Mouse (Mus musculus): Measurements from ENCODE around the gene Acp7. TPM values are rescaled to one million over a fixed set of nuclear protein-coding genes. Genes with fewer than 3 reads are reported as not detected.
A peak's percentile ranks its signal among the peaks of the same experiment; 100 is the strongest.
"Not testable (repeated sequence)": the region's sequence is repeated elsewhere in the genome, so short reads cannot be mapped to it uniquely, and the experiment has no call there.

The Acp7 gene
- total RNA-seq (2021): not detected

DNA sequence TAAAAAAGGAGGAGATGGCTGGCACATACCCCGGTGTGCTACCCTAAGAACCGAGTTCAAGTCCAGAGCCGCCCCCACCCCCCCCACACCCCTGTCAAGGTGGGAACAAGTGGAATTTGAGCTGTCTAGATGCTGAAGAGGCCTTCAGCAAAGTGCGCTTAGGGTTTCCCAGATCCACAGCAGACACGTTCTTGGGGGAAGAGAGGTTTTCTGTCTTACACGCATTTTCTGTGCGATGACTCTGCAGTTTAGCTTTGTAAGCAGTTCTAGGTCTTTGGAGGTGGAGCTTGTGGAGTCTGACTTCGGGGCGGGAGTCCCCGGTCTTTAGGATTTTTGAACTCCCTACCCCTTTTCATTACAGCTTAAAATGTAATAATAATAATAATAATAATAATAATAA lies at the start of gene Acp7:
Gene Acp7 (minus strand): TSS at position 260 of the 400 bp plus-strand sequence.
- intact Hi-C loops (cut with DNase I): no loop called here
- DNase-seq: no peak

DNA sequence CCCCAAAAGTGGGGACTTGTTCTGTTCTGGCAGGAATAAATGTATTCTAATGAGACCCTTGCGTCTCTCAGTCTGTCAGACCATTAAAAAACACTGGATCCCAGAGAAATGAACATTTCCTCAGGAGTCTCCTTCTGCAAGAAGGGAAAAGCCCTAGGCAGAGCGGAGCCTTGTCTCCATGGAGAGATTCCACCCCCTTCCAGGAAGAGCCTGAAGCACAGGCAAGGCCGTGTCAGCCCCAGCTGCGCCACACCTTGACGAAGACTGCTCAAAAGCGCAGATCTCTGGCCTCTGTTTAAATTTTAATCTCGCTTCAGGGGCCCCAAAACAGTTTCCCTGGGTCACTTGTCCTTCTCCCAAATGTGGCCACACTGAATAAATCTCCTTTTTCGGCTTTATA lies 46.5 kb upstream of the Acp7 start:
- intact Hi-C loops (cut with DNase I): loop anchor here (5.0 kb wide), 1 partner anchor 50 kb away; no protein-coding TSS in a partner anchor
- no peak for DNase-seq

DNA sequence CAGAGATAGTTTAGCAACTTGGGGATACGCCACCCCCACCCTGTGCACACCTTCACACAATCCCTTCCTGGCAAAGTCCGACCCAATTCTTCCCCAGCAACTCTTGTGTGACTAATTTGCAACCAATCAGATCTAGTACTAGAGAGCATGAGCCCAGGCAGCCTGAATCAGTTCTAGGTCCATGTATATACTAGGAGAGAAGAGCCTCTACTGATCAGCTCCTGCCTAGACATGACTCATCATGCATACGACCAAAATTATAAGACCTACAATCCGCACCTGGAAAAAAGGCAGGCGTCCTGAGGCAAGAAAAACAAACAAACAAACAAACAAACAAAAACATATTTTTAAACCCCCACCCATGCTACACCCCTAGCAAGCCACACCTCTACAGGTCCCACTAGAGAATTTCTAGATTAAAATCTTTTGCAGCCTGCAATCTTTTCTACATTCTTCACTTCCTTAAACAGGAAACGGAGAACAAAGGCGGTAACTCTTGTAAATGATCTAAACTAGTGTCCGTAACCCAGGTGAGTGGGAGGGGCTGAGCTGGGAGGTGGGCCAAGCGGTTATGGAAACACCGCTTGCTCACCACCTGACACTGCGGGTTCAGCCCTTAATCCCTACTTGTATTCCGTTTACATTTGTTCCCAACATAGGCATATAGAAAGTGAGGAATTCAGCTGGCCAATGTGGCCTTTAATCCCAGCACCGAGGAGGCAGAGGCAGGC lies 45.8 kb upstream of the Acp7 start:
- intact Hi-C loops (cut with DNase I): loop anchor here (5.0 kb wide), 1 partner anchor 50 kb away; no protein-coding TSS in a partner anchor
- no peak for DNase-seq

DNA sequence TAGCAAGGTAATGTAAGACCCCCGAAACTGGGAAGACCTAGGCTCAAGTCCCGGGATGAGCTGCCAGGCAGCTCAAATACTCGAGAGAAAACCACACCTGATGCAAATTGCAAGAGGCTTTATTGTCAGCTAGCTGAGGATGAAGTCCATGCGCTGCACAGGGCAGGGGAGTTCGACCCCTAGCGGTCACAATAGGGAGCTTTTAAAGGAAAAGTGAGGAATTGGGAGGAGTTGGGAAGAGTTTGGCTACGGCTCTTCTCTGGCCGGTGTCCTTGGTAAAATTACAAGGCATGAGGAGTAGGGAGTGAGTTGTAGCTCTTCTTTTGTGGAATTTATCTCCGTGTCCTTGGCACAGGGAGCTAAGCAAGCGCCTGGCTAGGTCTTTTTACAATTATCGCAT lies 44.6 kb upstream of the Acp7 start:
- intact Hi-C loops (cut with DNase I): loop anchor here (5.0 kb wide), 1 partner anchor 52 kb away; no protein-coding TSS in a partner anchor
- DNase-seq: peak; percentile 9 to 11

DNA sequence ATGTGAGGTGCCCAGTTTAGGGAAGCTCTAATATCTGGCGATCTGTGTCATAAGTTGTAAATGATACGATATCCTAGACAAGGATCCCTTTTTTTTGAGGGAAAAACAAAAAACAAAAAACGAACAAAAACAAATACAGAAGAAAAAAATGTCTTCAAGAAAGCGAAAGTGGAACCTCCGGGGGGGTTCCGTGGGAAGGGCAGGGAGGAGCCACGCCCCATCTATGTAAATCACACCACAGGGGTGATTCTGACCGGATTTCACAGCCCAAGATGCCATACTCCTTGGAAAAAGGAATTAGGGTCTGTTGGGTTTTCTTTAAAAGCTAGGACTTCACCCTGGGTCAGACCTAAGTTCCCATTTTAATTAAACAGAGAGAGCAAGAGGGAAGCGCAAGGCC lies 43.9 kb upstream of the Acp7 start:
- DNase-seq: no peak
- intact Hi-C loops (cut with DNase I): loop anchor here (5.0 kb wide), 1 partner anchor 52 kb away; no protein-coding TSS in a partner anchor

DNA sequence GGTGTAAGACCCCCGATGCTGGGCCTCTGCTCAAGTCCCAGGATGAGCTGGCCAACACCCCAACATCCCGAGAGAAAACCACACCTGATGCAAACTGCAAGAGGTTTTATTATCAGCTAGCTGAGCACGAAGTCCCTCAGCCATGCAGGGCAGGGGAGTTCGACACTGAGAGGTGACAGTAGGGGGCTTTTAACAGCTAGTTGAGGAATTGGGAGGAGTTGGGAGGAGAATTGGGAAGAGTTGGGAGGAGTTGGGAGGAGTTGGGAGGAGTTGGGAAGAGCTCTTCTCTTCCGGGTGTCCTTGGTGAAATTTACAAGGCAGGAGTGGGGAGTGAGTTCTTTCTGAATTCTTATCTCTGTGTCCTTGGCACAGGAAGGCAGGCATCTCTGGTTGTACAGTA lies 41.7 kb upstream of the Acp7 start:
- intact Hi-C loops (cut with DNase I): not testable (repeated sequence)

DNA sequence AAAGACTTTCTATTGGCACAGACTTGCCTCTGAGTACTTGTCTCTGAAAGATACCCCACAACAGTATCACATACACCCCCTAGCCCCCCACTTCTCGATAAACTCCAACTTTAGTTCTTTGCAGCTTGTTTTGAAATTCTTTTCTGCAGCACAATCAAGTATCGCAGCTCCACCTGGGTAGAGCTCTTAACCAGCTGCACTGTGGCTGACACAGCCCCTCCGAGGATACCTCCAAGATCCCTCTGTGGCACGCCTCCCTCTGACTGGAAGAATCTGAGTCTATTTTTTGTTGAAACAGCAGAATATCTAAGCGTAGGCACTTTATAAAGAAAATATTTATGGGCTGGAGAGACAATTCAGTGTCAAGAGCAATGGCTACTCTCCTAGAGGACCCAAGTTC lies 41.1 kb upstream of the Acp7 start:
- intact Hi-C loops (cut with DNase I): no loop called here
- DNase-seq: no peak

More for the DNA sequence above, 41.7 kb upstream of the Acp7 start:
- not testable (repeated sequence) for DNase-seq

DNA sequence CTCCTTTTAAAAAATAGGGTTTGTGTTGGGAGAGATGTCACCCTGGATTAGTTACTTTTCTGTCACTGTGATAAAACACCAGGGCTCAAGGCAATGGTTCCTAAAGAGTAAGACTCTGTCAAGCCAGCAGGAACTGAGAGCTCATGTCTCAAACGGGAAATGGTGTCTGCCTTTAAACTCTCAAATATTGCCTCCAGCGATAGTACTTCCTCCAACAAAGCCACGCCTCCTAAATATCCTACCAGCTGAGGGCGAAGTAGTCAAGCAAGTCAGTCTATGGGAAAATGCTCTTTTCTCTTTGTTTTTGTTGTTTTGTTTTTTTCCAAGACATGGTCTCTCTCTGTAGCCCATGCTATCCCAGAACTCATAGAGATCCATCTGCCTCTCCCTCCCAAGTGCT lies 40.0 kb upstream of the Acp7 start:
- DNase-seq: no peak
- intact Hi-C loops (cut with DNase I): no loop called here

DNA sequence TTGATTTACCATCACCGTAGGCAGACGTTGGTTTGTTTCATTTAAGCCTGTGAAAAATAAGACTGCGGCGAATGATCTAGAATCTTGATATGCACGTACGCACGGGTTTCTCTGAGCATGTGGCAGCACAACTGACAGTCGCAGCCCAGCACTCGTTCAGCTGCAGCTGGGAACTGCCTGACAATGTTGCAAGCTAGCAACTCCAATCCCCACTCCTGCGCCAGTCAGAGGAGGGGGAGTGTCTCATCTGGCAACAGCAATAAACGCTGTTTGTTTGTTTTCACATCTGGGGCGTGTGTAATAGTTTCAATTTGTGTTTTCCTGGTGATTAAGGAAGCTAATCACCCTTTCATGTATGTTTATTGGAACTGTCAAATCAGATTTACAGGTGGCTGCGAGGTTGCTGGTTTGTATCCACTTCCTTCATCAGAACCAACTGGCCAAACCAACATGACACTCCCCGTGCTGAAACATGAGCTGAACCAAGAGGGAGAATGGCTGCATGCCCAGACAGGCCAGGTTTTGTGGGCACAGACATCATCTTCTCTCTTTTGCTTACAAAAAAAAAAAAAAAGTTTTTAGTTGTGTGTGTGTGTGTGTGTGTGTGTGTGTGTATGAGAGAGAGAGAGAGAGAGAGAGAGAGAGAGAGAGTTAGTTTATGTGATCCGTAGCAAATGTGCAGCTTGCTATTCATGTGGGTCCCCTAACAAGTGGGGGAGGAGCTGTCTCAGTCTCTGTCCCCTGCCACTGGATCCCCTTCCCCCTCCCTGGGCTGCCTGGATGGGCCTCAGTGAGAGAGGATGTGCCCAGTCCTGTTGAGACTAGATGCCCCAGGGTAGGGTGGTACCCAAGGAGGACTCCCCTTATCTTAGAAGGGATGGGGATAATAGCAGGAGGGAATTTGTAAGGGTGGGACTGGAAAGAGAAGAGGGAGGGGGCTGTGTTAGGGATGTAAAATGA lies 34.8 kb upstream of the Acp7 start:
- intact Hi-C loops (cut with DNase I): no loop called here
- no peak for DNase-seq

DNA sequence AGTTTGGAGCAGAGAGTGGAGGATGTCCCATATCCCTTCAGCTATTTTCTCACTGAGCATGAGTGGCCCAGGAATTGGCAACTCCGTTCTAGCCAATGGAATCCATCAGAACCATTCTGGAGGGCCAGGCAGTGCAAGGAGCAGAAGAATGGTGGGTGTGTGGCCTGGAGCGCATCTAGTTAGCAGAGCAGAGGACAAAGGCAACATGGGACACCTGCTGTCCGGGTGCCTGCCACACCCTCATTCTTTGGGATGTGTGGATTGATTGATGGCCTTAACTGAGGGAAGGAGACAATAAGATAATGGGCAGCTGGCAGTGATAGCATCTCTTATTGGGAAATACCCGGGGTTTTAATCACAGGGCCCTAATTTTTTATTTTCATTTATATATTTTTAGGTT lies 25.3 kb upstream of the Acp7 start:
- intact Hi-C loops (cut with DNase I): no loop called here
- DNase-seq: no peak

DNA sequence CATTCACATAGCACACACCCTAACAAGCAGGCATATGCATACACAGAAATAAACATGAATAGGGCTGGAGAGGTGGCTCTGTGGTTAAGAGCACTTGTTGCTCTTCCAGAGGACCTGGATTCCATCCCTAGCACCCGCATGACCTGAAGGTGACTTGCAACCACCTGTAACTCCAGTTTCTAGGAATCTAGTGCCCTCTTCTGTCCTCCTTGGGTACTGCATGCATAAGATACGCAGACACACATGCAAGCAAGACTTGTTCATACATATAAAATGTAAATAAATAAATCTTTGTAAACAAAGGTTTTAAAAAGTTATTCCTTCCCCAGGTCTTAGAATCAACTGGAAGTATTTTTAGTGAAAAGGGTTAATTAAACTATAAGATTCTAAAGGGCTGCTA lies 20.0 kb upstream of the Acp7 start:
- no peak for DNase-seq

DNA sequence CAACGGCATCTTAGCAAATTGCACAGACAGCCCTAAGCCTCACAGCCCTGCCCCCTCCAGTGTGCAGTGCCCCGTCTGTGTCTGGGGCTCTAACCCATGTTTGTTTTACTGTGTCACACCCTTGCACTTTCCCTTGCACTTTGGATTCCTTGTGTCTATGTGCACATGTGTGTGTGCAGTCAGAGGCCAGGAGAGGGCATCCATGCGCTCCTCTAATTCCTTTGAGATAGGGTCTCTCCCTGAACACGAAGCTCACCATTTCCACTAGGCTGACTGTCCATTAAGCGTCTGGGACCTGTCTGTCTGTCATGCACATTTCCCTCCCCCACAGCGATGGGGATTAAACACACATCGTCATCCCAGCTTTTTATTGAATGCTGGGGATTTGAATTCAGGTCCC lies 15.9 kb upstream of the Acp7 start:
- intact Hi-C loops (cut with DNase I): no loop called here
- no peak for DNase-seq

More for the DNA sequence above, 20.0 kb upstream of the Acp7 start:
- intact Hi-C loops (cut with DNase I): no loop called here

DNA sequence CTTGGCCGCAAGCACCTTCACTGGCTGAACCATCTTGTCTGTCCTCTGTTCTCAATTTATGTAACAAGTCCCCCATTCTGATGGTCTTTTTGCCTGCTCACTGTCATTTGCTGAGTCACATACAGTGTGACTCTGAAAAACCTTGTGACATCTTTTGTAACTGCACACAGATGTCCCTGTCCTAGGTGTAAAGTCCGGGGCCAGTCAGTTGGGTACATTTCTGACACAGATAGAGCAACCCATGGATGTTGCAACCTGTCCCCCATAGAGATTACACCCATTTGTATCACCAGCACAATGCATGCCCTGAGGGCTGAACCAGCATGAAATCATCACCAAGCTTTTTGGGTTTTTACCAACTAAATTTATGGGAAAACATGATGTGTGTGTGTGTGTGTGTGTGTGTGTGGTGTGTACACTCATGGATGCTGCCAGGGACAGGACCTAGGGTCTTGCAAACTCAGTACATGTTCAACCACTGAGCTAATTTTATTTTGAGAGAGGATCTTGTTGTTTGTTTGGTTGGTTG lies 14.9 kb upstream of the Acp7 start:
- intact Hi-C loops (cut with DNase I): no loop called here

DNA sequence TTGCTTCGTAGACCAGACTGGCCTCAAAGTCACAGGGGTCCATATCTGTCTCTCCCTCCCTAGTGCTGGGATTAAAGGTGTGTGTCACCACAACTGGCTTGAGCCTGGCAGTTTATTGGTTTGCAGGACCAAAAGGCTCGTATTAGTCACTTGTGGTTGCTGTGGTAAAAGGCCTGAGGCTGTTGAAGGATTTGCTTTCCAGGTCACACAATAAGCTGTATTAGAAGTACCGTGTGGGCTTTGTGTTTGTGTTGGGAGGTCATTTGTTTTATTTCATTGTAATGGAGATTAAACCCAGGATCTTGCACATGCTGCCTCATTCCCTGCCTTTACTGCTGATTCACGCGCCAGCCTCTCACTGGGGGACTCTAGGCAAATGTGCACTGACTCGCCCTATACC lies 14.2 kb upstream of the Acp7 start:
- no peak for DNase-seq
- intact Hi-C loops (cut with DNase I): no loop called here

More for the DNA sequence above, 14.9 kb upstream of the Acp7 start:
- DNase-seq: no peak

DNA sequence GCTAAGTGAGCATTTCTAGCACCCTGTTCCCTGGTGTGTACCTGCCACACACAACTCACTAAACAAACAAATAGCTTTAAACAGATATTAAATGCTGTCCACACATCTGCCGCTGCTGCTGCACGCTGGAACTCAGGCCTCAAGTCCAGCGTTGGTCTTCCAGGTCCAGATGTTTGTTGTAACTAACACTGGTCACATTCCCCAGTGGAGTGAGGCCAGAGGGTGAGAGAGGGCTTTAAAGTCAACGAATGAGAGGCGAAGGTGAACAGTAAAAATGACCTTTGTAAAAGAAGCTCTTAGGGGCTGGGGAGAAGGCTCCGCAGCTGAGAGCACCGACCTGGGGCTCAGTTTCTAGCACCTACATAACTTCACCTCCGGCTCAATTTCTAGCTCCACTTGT lies 10.4 kb upstream of the Acp7 start:
- DNase-seq: no peak
- intact Hi-C loops (cut with DNase I): no loop called here

DNA sequence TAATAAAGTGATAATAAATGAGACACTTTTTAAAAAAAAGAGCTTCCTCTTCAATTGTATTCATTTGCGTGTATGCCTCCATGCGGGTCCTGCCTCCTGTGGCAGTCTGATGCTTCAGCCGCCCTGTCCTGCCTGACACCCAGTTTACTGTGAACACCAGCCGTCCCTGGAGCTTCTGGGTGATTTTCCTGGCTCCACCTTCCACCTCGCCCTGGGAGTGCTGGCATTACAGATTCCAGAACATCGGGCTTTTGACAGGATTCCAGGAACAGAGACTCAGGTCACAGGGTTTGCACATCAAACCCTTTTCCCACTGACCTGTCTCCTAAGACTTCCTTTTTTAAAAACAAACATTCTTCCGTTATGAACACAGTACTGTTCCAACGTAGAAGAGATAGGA lies 6.4 kb upstream of the Acp7 start:
- intact Hi-C loops (cut with DNase I): no loop called here
- DNase-seq: no peak

DNA sequence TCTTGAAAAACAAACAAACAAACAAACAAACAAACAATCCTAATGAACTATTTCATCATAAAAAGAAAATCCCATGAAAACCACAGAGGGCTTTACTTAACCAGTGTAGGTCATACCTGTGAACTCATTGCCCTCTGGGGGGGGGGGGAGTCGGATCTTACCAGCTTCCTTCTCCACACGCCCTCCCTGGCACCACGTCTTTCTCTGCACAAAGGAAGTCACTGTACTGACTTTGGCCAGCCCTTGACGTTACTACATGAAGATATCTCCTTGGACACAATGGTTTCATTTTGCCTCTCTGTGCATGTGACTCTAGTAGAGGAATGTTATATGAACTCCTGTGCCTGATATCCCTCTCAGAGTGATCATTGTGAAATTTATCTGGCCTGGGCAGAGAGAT lies 3.0 kb upstream of the Acp7 start:
- DNase-seq: no peak
- intact Hi-C loops (cut with DNase I): no loop called here

DNA sequence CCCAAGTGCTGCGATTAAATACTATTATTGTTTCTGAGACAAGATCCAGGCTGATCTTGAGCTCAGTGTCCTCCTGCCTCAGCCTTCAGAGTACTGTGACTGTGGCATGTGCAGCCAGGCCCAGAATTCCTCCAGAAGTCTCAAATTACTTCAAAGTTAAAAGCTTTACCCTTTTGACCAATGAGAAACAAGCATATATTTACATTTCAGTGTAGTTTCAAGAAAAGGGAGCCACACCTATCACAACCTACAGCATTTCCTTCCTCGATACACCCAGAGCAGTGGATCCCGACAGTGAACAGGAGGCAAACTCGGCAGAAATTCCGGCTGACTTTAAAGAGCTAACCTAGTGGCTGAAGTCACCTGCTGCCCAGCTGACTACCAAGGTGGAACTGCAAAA lies 6.3 kb downstream of the Acp7 start:
- DNase-seq: no peak
- intact Hi-C loops (cut with DNase I): no loop called here

DNA sequence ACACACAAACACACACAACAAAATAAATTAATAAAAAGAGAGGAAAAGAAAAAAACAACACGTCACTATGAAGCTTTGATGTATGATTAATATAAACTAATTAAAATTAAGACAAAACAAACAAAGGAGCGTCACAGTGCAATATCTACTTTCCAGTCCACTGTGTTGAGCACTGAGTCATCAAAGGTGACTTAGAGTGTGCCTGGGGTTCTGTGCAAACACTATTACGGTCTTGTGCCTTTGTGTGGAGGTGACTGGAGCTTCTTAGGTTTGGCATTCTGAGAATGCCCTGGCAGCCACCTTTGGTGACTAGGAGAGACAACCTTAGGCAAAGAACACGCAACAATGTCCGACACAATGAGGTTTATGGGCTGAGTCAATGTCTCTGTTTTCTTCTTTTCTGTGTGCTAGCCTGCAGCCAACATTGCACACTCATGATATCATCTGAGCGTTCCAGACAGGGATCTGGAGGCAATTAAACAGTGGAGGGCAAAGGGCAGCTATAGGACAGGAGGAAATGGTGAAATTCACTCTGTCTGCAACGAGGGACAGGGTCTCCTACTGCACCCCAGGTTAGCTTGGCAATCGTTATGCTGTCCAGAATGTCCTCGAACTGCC lies 11.9 kb downstream of the Acp7 start:
- no peak for DNase-seq
- intact Hi-C loops (cut with DNase I): no loop called here

DNA sequence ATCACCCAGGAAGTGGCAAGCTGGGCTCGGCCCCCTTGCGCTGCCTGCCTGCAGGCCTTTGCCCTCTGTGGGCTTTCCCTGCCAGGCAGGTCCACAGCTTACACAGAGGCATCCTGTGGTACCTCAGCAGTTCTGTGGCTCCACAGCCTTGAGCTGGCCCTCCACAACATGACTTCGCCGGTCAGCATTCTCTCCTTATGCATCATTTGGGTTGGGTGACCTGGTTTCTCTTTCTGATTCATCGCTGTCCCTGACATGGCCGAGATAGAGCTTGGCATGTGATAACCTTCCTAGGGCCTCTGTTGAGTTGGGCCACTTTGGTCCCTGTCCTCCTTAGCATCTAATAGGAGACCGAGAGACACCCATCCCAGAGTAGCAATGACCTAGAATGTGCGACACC lies 25.2 kb downstream of the Acp7 start:
- DNase-seq: no peak
- intact Hi-C loops (cut with DNase I): loop anchor here (10.0 kb wide), 1 partner anchor 119 kb away; no protein-coding TSS in a partner anchor

DNA sequence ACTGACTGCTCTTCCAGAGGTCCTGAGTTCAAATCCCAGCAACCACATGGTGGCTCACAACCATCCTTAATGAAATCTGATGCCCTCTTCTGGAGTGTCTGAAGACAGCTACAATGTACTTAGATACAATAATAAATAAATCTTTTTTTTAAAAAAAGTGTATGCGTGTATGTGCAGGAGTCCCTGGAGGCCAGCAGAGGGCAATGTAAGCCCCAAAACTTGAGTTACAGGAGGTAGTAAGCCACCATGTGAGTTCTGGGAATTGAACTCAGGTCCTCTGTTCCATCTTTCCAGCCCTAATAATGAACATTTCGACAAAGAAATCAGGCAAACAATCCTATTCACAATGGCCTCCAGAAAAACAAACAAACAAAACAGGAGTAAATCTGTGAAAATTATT lies 27.3 kb downstream of the Acp7 start:
- not testable (repeated sequence) for DNase-seq
- intact Hi-C loops (cut with DNase I): loop anchor here (10.0 kb wide), 1 partner anchor 121 kb away; no protein-coding TSS in a partner anchor

All from heart, postnatal 36 days (tissue).